Mouse (Mus musculus): ENCODE measurements around the gene Taldo1. TPM values are rescaled to one million over a fixed set of nuclear protein-coding genes. Genes with fewer than 3 reads are reported as not detected.
A peak's percentile ranks its signal among the peaks of the same experiment; 100 is the strongest.

The Taldo1 gene
- polyA plus RNA-seq, 1 experiment from 2014 or later: 317 TPM

DNA sequence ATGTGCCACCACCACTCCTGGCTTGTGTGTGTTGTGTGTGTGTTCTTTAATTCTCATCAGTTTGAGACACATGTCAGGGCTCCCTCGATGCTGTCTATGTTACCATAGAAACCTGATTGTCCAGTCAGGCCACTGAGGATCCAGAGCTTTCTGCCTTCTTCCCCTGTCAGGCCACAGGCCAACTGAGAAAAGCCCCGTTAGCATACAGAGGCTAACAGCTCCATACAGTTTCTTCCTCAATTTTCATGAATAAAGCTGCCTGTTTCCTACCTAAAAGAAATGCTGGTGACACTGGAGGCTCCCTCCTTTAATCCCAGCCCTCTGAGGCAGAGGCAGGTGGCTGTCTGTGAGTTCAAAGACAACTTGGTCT lies 44.5 kb downstream of the Taldo1 start:
- WGBS: 71% methylated on average over 2 of the region's 2 CpGs
- Histone ChIP-seq H3K4me3 (ENCODE audit: low read depth, low read length) (peak overlapping the region; percentile 43), H3K9me3 (ENCODE audit: control insufficient read depth, low read length) (no peaks in the 10 kb centered on the region), H3K4me2 (ENCODE audit: low read depth, severe bottlenecking) (peak overlapping the region; percentile 88), H3K27ac (replicated peaks; ENCODE audit: low read depth, low read length) (no peak overlapping the region), H3K36me3 (ENCODE audit: control insufficient read depth, insufficient read depth, low read length) (peaks cover 16% of the 10 kb centered on the region), H3K9ac (ENCODE audit: low read length) (no peak overlapping the region), H3K27me3 (ENCODE audit: control insufficient read depth, insufficient read depth, low read length) (no peaks in the 10 kb centered on the region), H3K4me1 (ENCODE audit: control insufficient read depth, insufficient read depth, low read length) (peaks cover 11% of the 10 kb centered on the region)
- ATAC-seq (ENCODE audit: insufficient number of reproducible peaks, low FRiP score, low TSS enrichment, low read depth): no peak
- no peak for DNase-seq (ENCODE audit: low spot score)

DNA sequence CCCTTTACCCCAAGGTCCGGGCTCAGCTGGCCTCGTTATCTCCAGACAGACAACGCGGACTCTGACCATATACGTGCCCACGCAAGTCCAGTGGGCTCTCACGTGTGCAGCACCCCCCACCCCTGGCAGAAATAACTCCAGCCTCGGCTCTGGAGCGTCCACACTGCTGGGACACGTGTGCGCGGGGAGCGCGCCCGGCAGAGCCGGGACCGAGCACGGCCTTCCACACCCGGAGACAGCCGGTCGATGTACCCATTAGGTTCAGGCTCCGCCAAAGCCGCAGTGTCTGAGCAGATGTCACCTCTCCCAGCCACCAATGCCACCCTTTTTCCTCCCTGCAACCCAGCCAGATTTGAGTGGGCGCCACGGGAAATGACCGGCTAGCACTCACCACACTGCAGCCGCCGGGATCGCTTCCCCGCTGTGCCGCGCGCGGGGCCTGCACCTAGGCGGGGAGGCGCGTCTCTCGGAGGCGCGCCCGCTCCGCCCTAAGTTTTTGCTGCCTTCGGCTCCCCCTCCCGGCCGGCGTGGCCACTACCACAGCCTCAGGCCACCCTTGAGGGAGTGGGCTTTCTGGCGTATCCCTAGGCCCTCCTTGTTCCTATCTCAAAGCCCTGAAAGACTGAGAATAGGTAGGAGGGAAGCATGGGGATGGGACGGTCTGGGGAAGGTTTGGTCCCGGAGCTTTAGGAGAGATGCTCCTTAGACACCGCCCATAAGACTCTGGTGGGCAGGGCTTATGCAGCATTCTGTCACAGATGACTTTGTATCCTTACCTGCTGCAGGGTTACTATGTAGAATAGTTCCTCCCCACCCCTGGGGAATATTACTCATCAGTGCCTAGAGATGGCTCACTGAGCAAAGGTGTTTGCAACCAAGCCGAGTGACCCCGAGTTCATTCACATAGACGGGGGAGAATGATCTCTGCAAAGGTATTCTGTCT lies 45.5 kb downstream of the Taldo1 start, which contains the start of gene Slc25a22:
Gene Slc25a22 (minus strand): TSS at position 715 of the 943 bp plus-strand sequence.
- Histone ChIP-seq H3K9me3 (ENCODE audit: control insufficient read depth, low read length) (no peaks in the 10 kb centered on the region), H3K4me1 (ENCODE audit: control insufficient read depth, insufficient read depth, low read length) (peaks cover 18% of the 10 kb centered on the region), H3K27ac (replicated peaks; ENCODE audit: low read depth, low read length) (no peak within 1 kb of the TSS), H3K36me3 (ENCODE audit: control insufficient read depth, insufficient read depth, low read length) (peaks cover 20% of the 10 kb centered on the region), H3K4me2 (ENCODE audit: low read depth, severe bottlenecking) (peak within 1 kb of the TSS; percentile 88), H3K27me3 (ENCODE audit: control insufficient read depth, insufficient read depth, low read length) (no peaks in the 10 kb centered on the region), H3K9ac (ENCODE audit: low read length) (peak within 1 kb of the TSS; percentile 72), H3K4me3 (ENCODE audit: low read depth, low read length) (peak within 1 kb of the TSS; percentile 43)
- DNase-seq (ENCODE audit: low spot score): peak; percentile 90
- peak; percentile 48 for ATAC-seq (ENCODE audit: insufficient number of reproducible peaks, low FRiP score, low TSS enrichment, low read depth)
- WGBS: 6% methylated on average over 53 of the region's 53 CpGs

DNA sequence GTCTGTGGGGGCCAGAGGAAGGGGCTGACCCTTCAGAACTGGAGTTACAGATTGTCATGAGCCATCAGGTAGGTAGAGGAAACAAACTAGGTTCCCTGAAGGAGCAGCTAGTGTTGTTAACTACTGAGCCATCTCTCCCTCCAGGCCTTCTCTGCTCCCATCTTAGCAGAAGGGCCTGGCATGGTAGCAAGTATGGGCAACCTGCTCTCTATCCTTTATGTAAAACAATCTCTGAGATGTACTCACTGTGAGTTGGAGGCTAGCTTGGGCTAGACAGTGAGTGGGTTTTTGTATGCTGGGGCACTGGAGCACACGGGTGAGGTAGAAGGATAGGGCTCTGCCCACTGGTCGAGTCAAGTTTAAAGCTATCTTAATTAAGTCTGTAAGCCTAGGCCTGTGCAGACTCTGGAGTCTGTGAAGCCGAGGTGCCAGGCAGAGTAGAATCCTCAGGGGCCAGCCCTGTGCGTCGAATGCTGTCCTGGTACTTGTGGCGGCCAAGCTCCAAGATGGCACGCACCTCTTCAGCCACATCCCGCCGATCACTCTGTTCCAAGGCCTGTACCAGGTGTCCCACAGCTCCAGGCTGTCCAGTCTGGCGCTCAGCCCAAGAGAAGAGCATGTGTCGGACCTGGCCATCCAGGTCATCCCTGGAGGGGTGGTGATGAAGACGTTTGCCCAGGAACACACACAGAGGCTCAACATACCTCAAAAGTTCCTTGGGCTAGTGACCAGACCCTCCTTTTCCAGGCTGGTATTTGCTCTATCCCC lies 46.4 kb downstream of the Taldo1 start:
- ATAC-seq (ENCODE audit: insufficient number of reproducible peaks, low FRiP score, low TSS enrichment, low read depth) (no peak), DNase-seq (ENCODE audit: low spot score) (no peak)
- H3K9me3 ChIP-seq (ENCODE audit: control insufficient read depth, low read length): no peaks in the 10 kb centered on the region
- H3K4me3 ChIP-seq (ENCODE audit: low read depth, low read length): no peak overlapping the region
- 94% methylated on average over 12 of the region's 12 CpGs for WGBS
- H3K27ac ChIP-seq (replicated peaks; ENCODE audit: low read depth, low read length): no peak overlapping the region
- no peak overlapping the region for H3K9ac ChIP-seq (ENCODE audit: low read length)
- no peaks in the 10 kb centered on the region for H3K27me3 ChIP-seq (ENCODE audit: control insufficient read depth, insufficient read depth, low read length)
- no peak overlapping the region for H3K4me2 ChIP-seq (ENCODE audit: low read depth, severe bottlenecking)
- peaks cover 20% of the 10 kb centered on the region for H3K36me3 ChIP-seq (ENCODE audit: control insufficient read depth, insufficient read depth, low read length)
- H3K4me1 ChIP-seq (ENCODE audit: control insufficient read depth, insufficient read depth, low read length): peaks cover 28% of the 10 kb centered on the region

DNA sequence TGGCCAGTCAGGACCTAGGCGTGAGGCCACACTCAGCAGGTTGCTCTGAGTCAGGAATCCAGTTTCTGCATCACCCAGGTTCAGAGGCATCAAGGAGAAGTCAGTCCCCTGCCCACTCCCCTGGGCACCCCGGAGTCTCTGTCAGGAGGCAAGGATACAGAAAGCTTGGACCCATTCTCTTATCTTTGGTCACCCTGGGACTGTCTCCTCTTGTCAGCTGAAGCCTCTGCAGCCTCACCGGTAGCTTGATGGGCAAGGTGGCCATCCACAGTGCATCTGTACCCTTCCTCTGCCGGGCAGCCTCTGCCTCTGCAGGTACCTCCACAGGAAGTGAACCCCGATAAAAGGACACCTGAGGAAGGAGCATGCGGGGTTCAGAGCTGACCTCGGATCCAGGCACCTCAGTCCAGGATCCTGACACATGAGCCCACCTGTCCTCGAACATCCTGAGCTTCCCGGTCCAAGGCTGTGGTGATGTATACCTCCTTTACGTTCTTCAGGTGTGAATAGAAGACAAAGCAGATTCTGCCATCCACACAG lies 47.2 kb downstream of the Taldo1 start:
- no peak for ATAC-seq (ENCODE audit: insufficient number of reproducible peaks, low FRiP score, low TSS enrichment, low read depth)
- Histone ChIP-seq H3K27ac (replicated peaks; ENCODE audit: low read depth, low read length) (no peak overlapping the region), H3K9me3 (ENCODE audit: control insufficient read depth, low read length) (no peaks in the 10 kb centered on the region), H3K27me3 (ENCODE audit: control insufficient read depth, insufficient read depth, low read length) (no peaks in the 10 kb centered on the region), H3K9ac (ENCODE audit: low read length) (no peak overlapping the region), H3K4me1 (ENCODE audit: control insufficient read depth, insufficient read depth, low read length) (peaks cover 29% of the 10 kb centered on the region), H3K4me3 (ENCODE audit: low read depth, low read length) (no peak overlapping the region), H3K4me2 (ENCODE audit: low read depth, severe bottlenecking) (no peak overlapping the region), H3K36me3 (ENCODE audit: control insufficient read depth, insufficient read depth, low read length) (peaks cover 20% of the 10 kb centered on the region)
- 96% methylated on average over 10 of the region's 10 CpGs for WGBS
- no peak for DNase-seq (ENCODE audit: low spot score)

DNA sequence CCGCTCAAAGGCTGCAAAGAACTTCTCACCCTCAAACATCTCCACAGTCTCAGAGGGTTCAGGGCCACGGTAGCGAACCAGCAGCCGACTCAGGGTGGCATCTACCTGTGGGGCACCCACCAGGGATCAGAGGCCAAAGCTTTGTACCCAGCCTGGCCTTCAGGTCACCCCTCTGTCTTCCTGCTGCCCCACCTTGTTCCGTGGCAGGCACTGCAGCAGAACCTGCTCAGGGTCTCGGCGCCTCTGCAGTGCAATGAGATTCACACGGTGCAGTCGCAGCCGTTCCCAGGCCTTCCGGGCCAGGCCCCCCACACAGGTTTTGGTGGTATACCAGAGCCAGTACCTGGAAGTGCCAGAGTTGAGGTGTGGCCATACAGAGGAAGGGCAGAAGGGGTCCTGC lies 47.8 kb downstream of the Taldo1 start:
- DNase-seq (ENCODE audit: low spot score) (no peak), ATAC-seq (ENCODE audit: insufficient number of reproducible peaks, low FRiP score, low TSS enrichment, low read depth) (no peak)
- no peaks in the 10 kb centered on the region for H3K9me3 ChIP-seq (ENCODE audit: control insufficient read depth, low read length)
- H3K4me2 ChIP-seq (ENCODE audit: low read depth, severe bottlenecking): no peak overlapping the region
- H3K4me1 ChIP-seq (ENCODE audit: control insufficient read depth, insufficient read depth, low read length): peaks cover 23% of the 10 kb centered on the region
- H3K9ac ChIP-seq (ENCODE audit: low read length): no peak overlapping the region
- peaks cover 20% of the 10 kb centered on the region for H3K36me3 ChIP-seq (ENCODE audit: control insufficient read depth, insufficient read depth, low read length)
- no peak overlapping the region for H3K27ac ChIP-seq (replicated peaks; ENCODE audit: low read depth, low read length)
- H3K4me3 ChIP-seq (ENCODE audit: low read depth, low read length): no peak overlapping the region
- no peaks in the 10 kb centered on the region for H3K27me3 ChIP-seq (ENCODE audit: control insufficient read depth, insufficient read depth, low read length)
- 95% methylated on average over 11 of the region's 11 CpGs for WGBS

DNA sequence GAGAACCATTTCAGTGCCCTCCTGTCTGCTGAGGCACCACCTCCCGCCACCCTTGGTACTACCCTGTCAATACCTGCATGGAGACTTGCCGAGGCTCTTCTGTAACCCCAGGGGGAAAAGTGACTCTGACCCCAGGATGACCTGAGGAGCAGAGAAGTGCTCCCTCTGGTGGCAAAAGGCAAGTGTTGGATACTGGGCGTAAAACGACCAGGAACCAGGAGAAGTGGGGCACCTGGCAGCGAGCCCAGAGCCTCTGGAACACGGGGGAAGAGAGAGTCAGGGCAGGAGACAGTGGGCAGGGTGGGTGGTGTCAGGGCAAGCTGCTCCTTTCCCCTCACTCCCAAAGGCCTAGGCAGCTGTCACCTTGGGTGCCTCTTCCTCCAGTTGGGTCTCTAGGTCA lies 48.6 kb downstream of the Taldo1 start:
- DNase-seq (ENCODE audit: low spot score) (peak; percentile 51), ATAC-seq (ENCODE audit: insufficient number of reproducible peaks, low FRiP score, low TSS enrichment, low read depth) (no peak)
- H3K4me2 ChIP-seq (ENCODE audit: low read depth, severe bottlenecking): no peak overlapping the region
- no peak overlapping the region for H3K4me3 ChIP-seq (ENCODE audit: low read depth, low read length)
- H3K4me1 ChIP-seq (ENCODE audit: control insufficient read depth, insufficient read depth, low read length): peaks cover 21% of the 10 kb centered on the region
- peaks cover 20% of the 10 kb centered on the region for H3K36me3 ChIP-seq (ENCODE audit: control insufficient read depth, insufficient read depth, low read length)
- no peaks in the 10 kb centered on the region for H3K9me3 ChIP-seq (ENCODE audit: control insufficient read depth, low read length)
- no peaks in the 10 kb centered on the region for H3K27me3 ChIP-seq (ENCODE audit: control insufficient read depth, insufficient read depth, low read length)
- no peak overlapping the region for H3K27ac ChIP-seq (replicated peaks; ENCODE audit: low read depth, low read length)
- 36% methylated on average over 6 of the region's 6 CpGs for WGBS
- no peak overlapping the region for H3K9ac ChIP-seq (ENCODE audit: low read length)

DNA sequence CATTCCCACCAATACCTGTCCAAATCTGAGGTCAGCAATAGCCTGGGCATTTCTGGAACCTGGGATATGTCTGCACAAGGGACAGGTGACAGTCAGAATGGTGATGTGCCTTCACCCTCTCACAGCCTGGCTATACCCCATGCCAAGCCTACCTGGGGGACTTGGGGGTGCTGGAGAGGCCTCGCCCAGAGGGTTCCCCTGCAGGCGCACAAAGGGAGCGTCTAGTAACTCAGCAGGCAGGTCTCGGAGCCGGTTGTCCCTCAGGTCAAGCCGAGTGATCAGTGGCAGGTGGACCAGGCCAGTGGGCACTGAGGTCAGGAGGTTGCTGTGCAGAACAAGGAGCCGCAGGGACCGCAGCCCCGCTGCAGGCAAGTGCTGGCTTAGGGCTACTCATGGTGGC lies 49.5 kb downstream of the Taldo1 start:
- ATAC-seq (ENCODE audit: insufficient number of reproducible peaks, low FRiP score, low TSS enrichment, low read depth): no peak
- Histone ChIP-seq H3K4me1 (ENCODE audit: control insufficient read depth, insufficient read depth, low read length) (peaks cover 21% of the 10 kb centered on the region), H3K27ac (replicated peaks; ENCODE audit: low read depth, low read length) (no peak overlapping the region)

DNA sequence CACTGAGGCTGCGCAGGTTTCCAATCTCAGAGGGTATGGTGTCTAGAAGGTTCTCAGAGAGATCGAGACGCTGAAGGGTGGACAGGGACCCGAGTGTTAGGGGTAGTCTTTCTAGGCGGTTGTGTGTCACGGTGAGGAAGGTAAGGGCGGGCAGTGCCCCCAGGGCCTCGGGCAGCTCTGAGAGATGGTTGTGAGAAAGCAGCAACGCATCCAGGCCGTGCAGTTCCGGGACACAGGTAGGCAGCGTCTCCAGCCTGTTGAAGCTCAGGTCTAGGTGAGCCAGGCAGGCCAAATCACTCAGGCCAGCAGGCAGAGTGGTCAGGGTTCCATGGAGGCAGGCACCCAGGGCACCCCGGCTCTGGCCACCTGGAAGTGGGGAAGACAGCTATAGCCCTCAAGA lies 50.2 kb downstream of the Taldo1 start:
- 87% methylated on average over 13 of the region's 13 CpGs for WGBS
- Histone ChIP-seq H3K27ac (replicated peaks; ENCODE audit: low read depth, low read length) (no peak overlapping the region), H3K4me1 (ENCODE audit: control insufficient read depth, insufficient read depth, low read length) (peaks cover 19% of the 10 kb centered on the region), H3K27me3 (ENCODE audit: control insufficient read depth, insufficient read depth, low read length) (no peaks in the 10 kb centered on the region), H3K9me3 (ENCODE audit: control insufficient read depth, low read length) (no peaks in the 10 kb centered on the region), H3K4me2 (ENCODE audit: low read depth, severe bottlenecking) (peak overlapping the region; percentile 79), H3K9ac (ENCODE audit: low read length) (0 out of 2 replicates have a peak overlapping the region, but pooled peaks have one; percentile 4), H3K36me3 (ENCODE audit: control insufficient read depth, insufficient read depth, low read length) (peaks cover 20% of the 10 kb centered on the region), H3K4me3 (ENCODE audit: low read depth, low read length) (no peak overlapping the region)
- ATAC-seq (ENCODE audit: insufficient number of reproducible peaks, low FRiP score, low TSS enrichment, low read depth) (no peak), DNase-seq (ENCODE audit: low spot score) (no peak)

More for the DNA sequence above, 49.5 kb downstream of the Taldo1 start:
- Histone ChIP-seq H3K4me3 (ENCODE audit: low read depth, low read length) (no peak overlapping the region), H3K27me3 (ENCODE audit: control insufficient read depth, insufficient read depth, low read length) (no peaks in the 10 kb centered on the region), H3K9me3 (ENCODE audit: control insufficient read depth, low read length) (no peaks in the 10 kb centered on the region), H3K36me3 (ENCODE audit: control insufficient read depth, insufficient read depth, low read length) (peaks cover 20% of the 10 kb centered on the region), H3K4me2 (ENCODE audit: low read depth, severe bottlenecking) (no peak overlapping the region; the same call in 1 of the 2 replicates), H3K9ac (ENCODE audit: low read length) (no peak overlapping the region)
- DNase-seq (ENCODE audit: low spot score): no peak
- 94% methylated on average over 9 of the region's 9 CpGs for WGBS
